Mouse (Mus musculus) liver, embryonic 14.5 days (tissue): ENCODE data around the gene Cfl1.

Experiments
- CTCF ChIP-seq: IDR thresholded peaks from 2 replicates; pipeline ENCODE4 v1.5.1; 2016; ENCODE audit warnings: antibody characterized with exemption, low read depth, control low read depth
- EP300 ChIP-seq: IDR thresholded peaks from 2 replicates; pipeline ENCODE4 v1.6.1; 2016; ENCODE audit warnings: antibody characterized with exemption, low read depth

- TF ChIP-seq EP300 = no peak
- no peak for TF ChIP-seq CTCF
These were observed 25.2 kb upstream of the Cfl1 start for GRCm38 (mm10) chr19:5465037-5465436.
